8 mouse cellular contexts compared by ENCODE assay signal in genomic region chr19:46317546-46317885, GRCm38 (mm10). TPM values are rescaled to one million over a fixed set of nuclear protein-coding genes. Genes with fewer than 3 reads are reported as not detected.
DNase-seq lines count a peak whose midpoint lies in the region; ATAC-seq and TF ChIP-seq lines count a peak whose summit lies in the region.

No protein-coding gene starts in this region.

- ATAC-seq in kidney, embryonic 14.5 days (ENCODE audit: low FRiP score, low TSS enrichment), result no peak
- ATAC-seq in hindbrain, embryonic 14.5 days (ENCODE audit: low FRiP score), result peak; percentile 33; the same call in 1 of the 2 replicates
- no peak for ATAC-seq in midbrain, embryonic 11.5 days (ENCODE audit: low FRiP score)
- no peak for ATAC-seq in erythroid progenitor cell, adult 5-6 weeks (replicated peaks; ENCODE audit: low FRiP score, poor library complexity, severe bottlenecking)

- TF ChIP-seq POLR2A in cortical plate, adult 2 months (IDR thresholded peaks at IDR 0.05; ENCODE audit: extremely low read depth, insufficient read depth, low read length), result no peak

- H3K4me1 ChIP-seq in kidney, embryonic 14.5 days (ENCODE audit: control insufficient read depth, insufficient read depth, low read length), result 0 out of 2 replicates have a peak, but pooled peaks cover 5% of the 10 kb centered on the region
- peaks cover 0 to 13% of the 10 kb centered on the region in 2 experiments; a peak in 1 of 4 replicates for H3K4me1 ChIP-seq in ES-E14 (ENCODE audit: control insufficient read depth in 2 of 2, insufficient read depth in 2 of 2, low read length in 2 of 2, poor library complexity in 1 of 2)
- H3K4me1 ChIP-seq in cortical plate, adult 2 months (ENCODE audit: control insufficient read depth, insufficient read depth, low read length), result peaks cover 9% of the 10 kb centered on the region
- peaks cover 61% of the 10 kb centered on the region for H3K4me1 ChIP-seq in hindbrain, embryonic 14.5 days (replicated peaks; ENCODE audit: control insufficient read depth, insufficient read depth, low read length)
- H3K4me1 ChIP-seq in midbrain, embryonic 11.5 days (ENCODE audit: control insufficient read depth, insufficient read depth, low read length), result peaks cover 34% of the 10 kb centered on the region

- in situ Hi-C loops in ES-E14 (cut with MboI; ENCODE audit: low sequenced_read_pairs in 2 of 2, unreplicated experiment in 2 of 2), result no loop called here

- peaks cover 90% of the 10 kb centered on the region for H3K27me3 ChIP-seq in kidney, embryonic 14.5 days (ENCODE audit: control insufficient read depth, insufficient read depth, low read length)
- H3K27me3 ChIP-seq in hindbrain, embryonic 14.5 days (ENCODE audit: control insufficient read depth, insufficient read depth, low read length), result peaks cover 68% of the 10 kb centered on the region
- H3K27me3 ChIP-seq in midbrain, embryonic 11.5 days (ENCODE audit: control insufficient read depth, insufficient read depth, low read length), result peaks cover 74% of the 10 kb centered on the region

- no peak for DNase-seq in kidney, postnatal 14 days
- DNase-seq in ES-E14 (ENCODE audit: low read depth, low spot score), result no peak
- DNase-seq in hindbrain, embryonic 14.5 days (ENCODE audit: low spot score), result peak; percentile 31
- peak; percentile 94 for DNase-seq in midbrain, embryonic 11.5 days (ENCODE audit: low spot score, missing footprints)
- DNase-seq in adrenal gland, postnatal 10 days, result no peak

- peak overlapping the region; percentile 45 for H3K4me3 ChIP-seq in kidney, embryonic 14.5 days (ENCODE audit: low read length)
- peak overlapping the region; percentile 57 to 66; a peak in 3 of 4 replicates for H3K4me3 ChIP-seq in ES-E14 (ENCODE audit: insufficient read depth in 1 of 2, low read depth in 1 of 2, low read length in 2 of 2, poor library complexity in 1 of 2, severe bottlenecking in 1 of 2)
- H3K4me3 ChIP-seq in cortical plate, adult 2 months (ENCODE audit: insufficient read depth, low read length), result peak overlapping the region; percentile 85
- peak overlapping the region; percentile 57 for H3K4me3 ChIP-seq in hindbrain, embryonic 14.5 days (replicated peaks; ENCODE audit: low read length)
- peak overlapping the region; percentile 37 for H3K4me3 ChIP-seq in midbrain, embryonic 11.5 days (ENCODE audit: low read depth, low read length)

- 1% methylated on average over 23 of the region's 48 CpGs for WGBS in kidney, embryonic 14.5 days
- under 1% methylated on average over 47 of the region's 48 CpGs for WGBS in hindbrain, embryonic 14.5 days
- under 1% methylated on average over 47 of the region's 48 CpGs for WGBS in midbrain, embryonic 11.5 days

- H3K27ac ChIP-seq in kidney, embryonic 14.5 days (ENCODE audit: low read depth, low read length), result no peak overlapping the region
- no peak overlapping the region for H3K27ac ChIP-seq in ES-E14 (ENCODE audit: insufficient read depth, low read depth, low read length, poor library complexity, severe bottlenecking)
- peak overlapping the region; percentile 71 for H3K27ac ChIP-seq in cortical plate, adult 2 months (ENCODE audit: insufficient read depth, low read length)
- H3K27ac ChIP-seq in hindbrain, embryonic 14.5 days, result peak overlapping the region; percentile 62
- no peak overlapping the region for H3K27ac ChIP-seq in midbrain, embryonic 11.5 days (ENCODE audit: low read depth, low read length)

- H3K4me2 ChIP-seq in kidney, embryonic 14.5 days (replicated peaks; ENCODE audit: low read depth, low read length), result peak overlapping the region; percentile 75
- H3K4me2 ChIP-seq in hindbrain, embryonic 14.5 days (replicated peaks), result peak overlapping the region; percentile 81
- peak overlapping the region; percentile 48 for H3K4me2 ChIP-seq in midbrain, embryonic 11.5 days

- no peaks in the 10 kb centered on the region for H3K36me3 ChIP-seq in kidney, embryonic 14.5 days (ENCODE audit: control insufficient read depth, insufficient read depth, low read length)
- no peaks in the 10 kb centered on the region for H3K36me3 ChIP-seq in ES-E14 (ENCODE audit: control insufficient read depth, insufficient read depth, low read length, poor library complexity, severe bottlenecking)
- peaks cover 18% of the 10 kb centered on the region for H3K36me3 ChIP-seq in hindbrain, embryonic 14.5 days (replicated peaks; ENCODE audit: control insufficient read depth, insufficient read depth)
- no peaks in the 10 kb centered on the region for H3K36me3 ChIP-seq in midbrain, embryonic 11.5 days (ENCODE audit: control insufficient read depth, insufficient read depth, low read length)

- H3K9me3 ChIP-seq in kidney, embryonic 14.5 days (ENCODE audit: control insufficient read depth, low read length), result no peaks in the 10 kb centered on the region
- H3K9me3 ChIP-seq in ES-E14 (ENCODE audit: control insufficient read depth, insufficient read depth, low read depth, low read length), result no peaks in the 10 kb centered on the region
- H3K9me3 ChIP-seq in hindbrain, embryonic 14.5 days (ENCODE audit: control insufficient read depth, low read length), result no peaks in the 10 kb centered on the region
- no peaks in the 10 kb centered on the region for H3K9me3 ChIP-seq in midbrain, embryonic 11.5 days (ENCODE audit: control insufficient read depth, low read length)

- TF ChIP-seq CTCF in cortical plate, adult 2 months (IDR thresholded peaks at IDR 0.05; ENCODE audit: extremely low read depth, insufficient read depth, low read length), result no peak

- peak overlapping the region; percentile 42; the same call in 1 of the 2 replicates for H3K9ac ChIP-seq in kidney, embryonic 14.5 days (ENCODE audit: low read depth, low read length)
- 0 out of 2 replicates have a peak overlapping the region, but pooled peaks have one; percentile 32 for H3K9ac ChIP-seq in ES-E14 (ENCODE audit: insufficient read depth, low read depth, low read length, poor library complexity, severe bottlenecking)
- peak overlapping the region; percentile 83 for H3K9ac ChIP-seq in hindbrain, embryonic 14.5 days
- peak overlapping the region; percentile 38 for H3K9ac ChIP-seq in midbrain, embryonic 11.5 days (ENCODE audit: low read length)

TF ChIP-seq in ES-E14, 5 proteins besides CTCF, POLR2A, EP300 and RAD21 (continues in another document):
- TF ChIP-seq ZC3H11A (IDR thresholded peaks at IDR 0.05; ENCODE audit: borderline replicate concordance, low read depth, low read length), result no peak

RNA-seq across cellular contexts. Expression of gene Psd, which starts 9.4 kb away (rescaled TPM):
- 1.7 and 1.8 TPM in 2 replicates for polyA plus RNA-seq in kidney, embryonic 14.5 days (2014; fragmentation: Nextera tagmentation; extraction: Ambion mirVana)
- total RNA-seq in ES-E14 (2012; rRNA removed), result 2.4 and 3.1 TPM in 2 replicates
- polyA plus RNA-seq in cortical plate, adult 2 months (2012; rRNA removed), result 617 and 701 TPM in 2 replicates
- polyA plus RNA-seq in hindbrain, embryonic 14.5 days (2014; fragmentation: Nextera tagmentation; extraction: Ambion mirVana), result 131 and 152 TPM in 2 replicates
- 10.7 and 11.0 TPM in 2 replicates for polyA plus RNA-seq in midbrain, embryonic 11.5 days (2014; fragmentation: Nextera tagmentation; extraction: Ambion mirVana)
- not detected in 2 replicates for total RNA-seq in erythroid progenitor cell, adult 5-6 weeks (2015; ENCODE audit: low replicate concordance)
- 2.8 TPM in 1 of 2 replicates, not detected in the other for total RNA-seq in erythroid progenitor cell, adult 5-6 weeks (2017; ENCODE audit: low replicate concordance)
- total RNA-seq in adrenal gland, postnatal 10 days (2021), result 10 to 100 TPM in 1 of 2 experiments, 1 to 10 TPM in 1; 8.2 to 11.9 TPM

RNA-seq across cellular contexts. Expression of gene Fbxl15, which starts 10.5 kb away (rescaled TPM):
- 14.2 and 18.2 TPM in 2 replicates for polyA plus RNA-seq in kidney, embryonic 14.5 days (2014; fragmentation: Nextera tagmentation; extraction: Ambion mirVana)
- 7.8 and 7.9 TPM in 2 replicates for total RNA-seq in ES-E14 (2012; rRNA removed)
- 42.8 and 42.9 TPM in 2 replicates for polyA plus RNA-seq in cortical plate, adult 2 months (2012; rRNA removed)
- polyA plus RNA-seq in hindbrain, embryonic 14.5 days (2014; fragmentation: Nextera tagmentation; extraction: Ambion mirVana), result 45.5 and 49.1 TPM in 2 replicates
- polyA plus RNA-seq in midbrain, embryonic 11.5 days (2014; fragmentation: Nextera tagmentation; extraction: Ambion mirVana), result 20.0 and 25.5 TPM in 2 replicates
- total RNA-seq in erythroid progenitor cell, adult 5-6 weeks (2015; ENCODE audit: low replicate concordance), result not detected in 2 replicates
- 2.2 TPM in 1 of 2 replicates, not detected in the other for total RNA-seq in erythroid progenitor cell, adult 5-6 weeks (2017; ENCODE audit: low replicate concordance)
- total RNA-seq in adrenal gland, postnatal 10 days (2021), result 10 to 100 TPM in 1 of 2 experiments, 1 to 10 TPM in 1; 8.9 to 10.5 TPM

RNA-seq across cellular contexts. Expression of gene Nfkb2, which starts 13.4 kb away (rescaled TPM):
- polyA plus RNA-seq in kidney, embryonic 14.5 days (2014; fragmentation: Nextera tagmentation; extraction: Ambion mirVana), result 6.3 and 8.9 TPM in 2 replicates
- total RNA-seq in ES-E14 (2012; rRNA removed), result 11.6 and 13.0 TPM in 2 replicates
- polyA plus RNA-seq in cortical plate, adult 2 months (2012; rRNA removed), result 2.4 and 2.8 TPM in 2 replicates
- 1.9 and 2.8 TPM in 2 replicates for polyA plus RNA-seq in hindbrain, embryonic 14.5 days (2014; fragmentation: Nextera tagmentation; extraction: Ambion mirVana)
- 3.2 and 3.9 TPM in 2 replicates for polyA plus RNA-seq in midbrain, embryonic 11.5 days (2014; fragmentation: Nextera tagmentation; extraction: Ambion mirVana)
- total RNA-seq in erythroid progenitor cell, adult 5-6 weeks (2015; ENCODE audit: low replicate concordance), result 1.1 and 1.7 TPM in 2 replicates
- 1.2 and 1.9 TPM in 2 replicates for total RNA-seq in erythroid progenitor cell, adult 5-6 weeks (2017; ENCODE audit: low replicate concordance)
- 10 to 100 TPM; 20.8 to 24.2 TPM for total RNA-seq in adrenal gland, postnatal 10 days (2021)

RNA-seq across cellular contexts. Expression of gene Cuedc2, which starts 21.0 kb away (rescaled TPM):
- 164 and 165 TPM in 2 replicates for polyA plus RNA-seq in kidney, embryonic 14.5 days (2014; fragmentation: Nextera tagmentation; extraction: Ambion mirVana)
- 75.1 and 102 TPM in 2 replicates for total RNA-seq in ES-E14 (2012; rRNA removed)
- polyA plus RNA-seq in cortical plate, adult 2 months (2012; rRNA removed), result 233 and 235 TPM in 2 replicates
- polyA plus RNA-seq in hindbrain, embryonic 14.5 days (2014; fragmentation: Nextera tagmentation; extraction: Ambion mirVana), result 318 and 321 TPM in 2 replicates
- polyA plus RNA-seq in midbrain, embryonic 11.5 days (2014; fragmentation: Nextera tagmentation; extraction: Ambion mirVana), result 215 and 221 TPM in 2 replicates
- total RNA-seq in erythroid progenitor cell, adult 5-6 weeks (2015; ENCODE audit: low replicate concordance), result 8.4 and 16.2 TPM in 2 replicates
- 42.4 and 50.7 TPM in 2 replicates for total RNA-seq in erythroid progenitor cell, adult 5-6 weeks (2017; ENCODE audit: low replicate concordance)
- total RNA-seq in adrenal gland, postnatal 10 days (2021), result 10 to 100 TPM; 78.9 to 90.4 TPM

RNA-seq across cellular contexts. Expression of gene Mfsd13a, which starts 23.4 kb away (rescaled TPM):
- polyA plus RNA-seq in kidney, embryonic 14.5 days (2014; fragmentation: Nextera tagmentation; extraction: Ambion mirVana), result 7.9 and 10.8 TPM in 2 replicates
- total RNA-seq in ES-E14 (2012; rRNA removed), result 9.9 and 19.8 TPM in 2 replicates
- 35.9 and 40.5 TPM in 2 replicates for polyA plus RNA-seq in cortical plate, adult 2 months (2012; rRNA removed)
- polyA plus RNA-seq in hindbrain, embryonic 14.5 days (2014; fragmentation: Nextera tagmentation; extraction: Ambion mirVana), result 9.9 and 10.0 TPM in 2 replicates
- polyA plus RNA-seq in midbrain, embryonic 11.5 days (2014; fragmentation: Nextera tagmentation; extraction: Ambion mirVana), result 4.3 and 5.5 TPM in 2 replicates
- total RNA-seq in erythroid progenitor cell, adult 5-6 weeks (2015; ENCODE audit: low replicate concordance), result 4.6 and 6.1 TPM in 2 replicates
- total RNA-seq in erythroid progenitor cell, adult 5-6 weeks (2017; ENCODE audit: low replicate concordance), result 1.4 and 6.2 TPM in 2 replicates
- 1 to 10 TPM; 4.6 to 7.4 TPM for total RNA-seq in adrenal gland, postnatal 10 days (2021)

Comparison
In these comparisons a context has a peak if more than half of its experiments do, and no peak if none do; other contexts are left out.
1. H3K27ac ChIP-seq: peak in cortical plate, adult 2 months (single experiment) and hindbrain, embryonic 14.5 days (single experiment); none in kidney, embryonic 14.5 days (single experiment), ES-E14 (single experiment) and midbrain, embryonic 11.5 days (single experiment).
2. H3K9ac ChIP-seq: peak in every context shown above with its lines; median percentile 83 in hindbrain, embryonic 14.5 days; 42 in kidney, embryonic 14.5 days; 38 in midbrain, embryonic 11.5 days; 32 in ES-E14.
3. DNase-seq: peak in hindbrain, embryonic 14.5 days (single experiment) and midbrain, embryonic 11.5 days (single experiment); none in kidney, postnatal 14 days (single experiment), ES-E14 (single experiment) and adrenal gland, postnatal 10 days (single experiment).
4. RNA of gene Psd, which starts 9.4 kb away (polyA plus RNA-seq): 617 to 701 TPM in cortical plate, adult 2 months and 131 to 152 TPM in hindbrain, embryonic 14.5 days; 10.7 to 11.0 TPM in midbrain, embryonic 11.5 days and 1.7 to 1.8 TPM in kidney, embryonic 14.5 days; every median in the first group is over 10 times any median in the second.
5. Peak in every context shown above with its lines, with median percentiles within 50 percentile points of each other: H3K4me2 ChIP-seq and H3K4me3 ChIP-seq.